Mouse (Mus musculus): ENCODE data around the gene Coq7. TPM values are rescaled to one million over a fixed set of nuclear protein-coding genes. Genes with fewer than 3 reads are reported as not detected.

The Coq7 gene
- polyA plus RNA-seq, 1 experiment from 2014 or later, result 105 TPM

DNA sequence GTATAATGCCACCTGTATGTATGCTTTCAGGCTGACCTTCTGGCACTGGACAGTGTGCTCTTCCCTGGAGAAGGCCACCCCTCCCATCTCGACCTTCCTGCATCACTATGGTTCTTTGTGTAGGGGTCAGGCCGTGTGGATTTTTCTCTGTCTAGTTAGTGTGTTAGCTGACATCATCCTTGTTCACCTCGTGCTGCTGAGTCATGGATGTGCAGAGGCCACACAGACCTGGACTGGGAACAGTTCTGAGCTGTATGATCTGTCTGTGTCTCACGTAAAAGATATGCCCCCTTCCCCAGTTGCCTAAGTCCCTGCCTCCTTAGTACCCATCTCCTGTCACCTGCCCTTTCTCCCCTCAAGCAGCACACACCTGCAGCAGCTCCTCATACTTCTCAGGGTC lies 6.2 kb downstream of the Coq7 start:
- no peak overlapping the region for H3K4me2 ChIP-seq
- no peaks in the 10 kb centered on the region for H3K9me3 ChIP-seq
- no peak overlapping the region for H3K9ac ChIP-seq
- H3K36me3 ChIP-seq, result peaks cover 60% of the 10 kb centered on the region
- no peaks in the 10 kb centered on the region for H3K4me1 ChIP-seq (replicated peaks)
- no peaks in the 10 kb centered on the region for H3K27me3 ChIP-seq
- H3K4me3 ChIP-seq, result no peak overlapping the region
- H3K27ac ChIP-seq, result no peak overlapping the region
- 87% methylated on average over 4 of the region's 4 CpGs for WGBS
- ATAC-seq (ENCODE audit: low FRiP score), result no peak

DNA sequence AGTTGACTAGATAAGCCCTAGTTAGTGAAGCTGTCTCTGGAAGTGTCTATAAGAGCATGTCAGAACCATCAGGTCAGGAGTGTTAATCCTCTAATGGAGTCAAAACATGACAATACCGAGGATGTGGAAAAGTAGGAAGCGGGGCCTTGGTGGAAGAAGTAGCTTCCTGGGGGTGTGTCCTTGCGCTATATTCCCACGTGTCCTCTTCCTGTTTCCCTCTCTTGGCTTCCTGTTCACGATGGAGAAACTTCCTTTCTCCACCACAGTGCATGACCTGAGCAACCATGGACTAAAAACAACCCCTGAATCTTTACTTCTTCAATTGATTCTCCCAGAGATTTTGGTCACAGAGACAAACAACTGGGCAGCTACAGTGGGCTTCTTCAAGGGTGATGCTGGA lies 11.1 kb downstream of the Coq7 start:
- Histone ChIP-seq H3K4me3 (no peak overlapping the region), H3K4me2 (no peak overlapping the region), H3K36me3 (peaks cover 36% of the 10 kb centered on the region), H3K9me3 (no peaks in the 10 kb centered on the region), H3K27ac (no peak overlapping the region), H3K27me3 (no peaks in the 10 kb centered on the region), H3K4me1 (replicated peaks) (0 out of 2 replicates have a peak, but pooled peaks cover 5% of the 10 kb centered on the region), H3K9ac (no peak overlapping the region)
- no peak for ATAC-seq (ENCODE audit: low FRiP score)
- WGBS, result 86% methylated on average over 5 of the region's 5 CpGs

DNA sequence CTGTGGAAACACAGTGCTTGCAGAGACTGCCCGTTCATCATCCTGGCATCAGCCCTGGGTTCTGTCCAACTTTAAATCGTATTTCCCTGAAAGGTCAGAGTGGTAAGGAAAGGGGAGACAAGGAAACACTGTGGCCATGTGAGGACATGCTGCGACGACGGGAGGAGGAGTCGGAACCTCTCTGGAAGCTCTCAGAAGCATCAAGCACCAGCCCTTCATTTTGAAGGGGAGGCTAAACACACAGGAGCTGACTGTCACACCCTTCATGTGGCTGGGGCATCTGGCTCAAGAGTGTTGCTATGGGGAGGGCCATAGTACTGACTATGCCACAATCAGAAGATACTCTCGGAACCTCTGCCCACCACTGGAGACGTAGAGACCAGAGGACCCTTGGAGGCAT lies 13.5 kb downstream of the Coq7 start:
- Histone ChIP-seq H3K4me1 (replicated peaks) (0 out of 2 replicates have a peak, but pooled peaks cover 5% of the 10 kb centered on the region), H3K4me3 (no peak overlapping the region), H3K36me3 (peaks cover 13% of the 10 kb centered on the region), H3K9ac (no peak overlapping the region), H3K27me3 (no peaks in the 10 kb centered on the region), H3K27ac (no peak overlapping the region), H3K9me3 (no peaks in the 10 kb centered on the region), H3K4me2 (no peak overlapping the region)
- 84% methylated on average over 8 of the region's 8 CpGs for WGBS
- ATAC-seq (ENCODE audit: low FRiP score), result no peak

DNA sequence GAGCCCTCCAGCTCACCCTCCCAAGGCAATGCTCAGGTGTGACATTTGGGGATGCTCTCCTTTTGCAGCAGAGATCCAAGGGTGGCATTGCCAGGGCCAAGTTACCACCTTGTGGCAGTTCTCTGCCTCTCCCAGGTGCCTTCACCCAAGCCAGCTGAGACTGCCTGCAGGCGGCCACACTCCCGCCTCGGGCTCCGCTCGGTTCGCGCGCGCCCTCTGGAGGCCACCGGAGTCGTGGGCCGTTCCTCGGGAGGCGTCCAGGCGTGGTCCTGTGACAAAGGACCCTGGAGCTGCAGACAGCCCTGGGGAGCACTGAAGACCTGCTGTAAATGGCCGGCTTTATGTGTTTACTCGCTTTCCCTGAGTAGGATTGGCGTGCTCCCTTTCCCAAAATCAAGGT lies 14.5 kb downstream of the Coq7 start:
- Histone ChIP-seq H3K9ac (no peak overlapping the region), H3K27me3 (no peaks in the 10 kb centered on the region), H3K9me3 (no peaks in the 10 kb centered on the region), H3K4me2 (no peak overlapping the region; the same call in 1 of the 2 replicates), H3K36me3 (peaks cover 10% of the 10 kb centered on the region), H3K4me3 (no peak overlapping the region), H3K4me1 (replicated peaks) (0 out of 2 replicates have a peak, but pooled peaks cover 5% of the 10 kb centered on the region), H3K27ac (no peak overlapping the region)
- 2% methylated on average over 18 of the region's 18 CpGs for WGBS
- ATAC-seq (ENCODE audit: low FRiP score), result peak; percentile 61

DNA sequence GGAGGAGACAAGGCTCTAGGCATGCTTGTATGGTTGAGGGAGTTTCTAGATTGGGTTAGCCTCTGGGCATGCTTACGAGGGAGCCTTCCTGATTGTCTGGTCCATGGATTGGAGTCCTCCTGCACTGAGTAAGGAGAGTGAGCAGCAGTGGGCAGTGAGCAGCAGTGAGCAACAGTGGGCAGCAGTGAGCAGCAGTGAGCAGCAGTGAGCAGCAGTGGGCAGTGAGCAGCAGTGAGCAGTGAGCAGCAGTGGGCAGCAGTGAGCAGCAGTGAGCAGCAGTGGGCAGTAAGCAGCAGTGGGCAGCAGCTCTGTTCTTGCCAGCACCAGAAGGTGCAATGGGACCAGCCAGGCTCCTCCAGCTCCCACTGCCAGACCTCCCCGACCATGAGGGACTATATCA lies 15.3 kb downstream of the Coq7 start:
- H3K36me3 ChIP-seq, result peaks cover 6% of the 10 kb centered on the region; the same call in 1 of the 2 replicates
- H3K4me3 ChIP-seq, result no peak overlapping the region
- no peak overlapping the region for H3K4me2 ChIP-seq
- no peak overlapping the region for H3K27ac ChIP-seq
- WGBS, result 68% methylated on average over 2 of the region's 2 CpGs
- no peak overlapping the region for H3K9ac ChIP-seq
- H3K27me3 ChIP-seq, result no peaks in the 10 kb centered on the region
- H3K9me3 ChIP-seq, result no peaks in the 10 kb centered on the region
- H3K4me1 ChIP-seq (replicated peaks), result 0 out of 2 replicates have a peak, but pooled peaks cover 5% of the 10 kb centered on the region
- ATAC-seq (ENCODE audit: low FRiP score), result no peak

DNA sequence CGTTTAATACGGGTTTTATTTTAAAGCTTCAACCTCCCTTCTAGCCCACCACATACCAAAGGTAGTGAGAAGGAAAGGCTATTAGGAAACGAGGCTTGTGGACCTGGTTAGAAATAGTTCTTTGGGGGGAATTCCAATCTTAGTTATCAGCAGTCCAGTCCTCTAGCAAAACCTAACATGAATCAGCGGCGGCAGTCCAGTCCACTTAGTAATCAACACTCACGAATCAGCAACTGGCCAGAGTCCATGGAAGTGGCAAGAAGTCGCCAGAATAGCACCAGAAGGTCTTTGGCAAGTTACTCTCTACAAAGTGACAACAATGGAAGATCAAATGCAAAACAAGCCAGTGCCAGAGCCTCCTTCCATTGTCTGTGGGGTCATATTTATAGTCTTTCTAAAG lies 24.6 kb downstream of the Coq7 start:
- Histone ChIP-seq H3K27ac (no peak overlapping the region), H3K4me2 (no peak overlapping the region), H3K9me3 (peaks cover under 1% of the 10 kb centered on the region; the same call in 1 of the 2 replicates), H3K27me3 (0 out of 2 replicates have a peak, but pooled peaks cover 3% of the 10 kb centered on the region), H3K4me1 (replicated peaks) (no peaks in the 10 kb centered on the region), H3K9ac (no peak overlapping the region), H3K36me3 (no peaks in the 10 kb centered on the region), H3K4me3 (no peak overlapping the region)
- ATAC-seq (ENCODE audit: low FRiP score), result no peak
- 81% methylated on average over 7 of the region's 7 CpGs for WGBS

DNA sequence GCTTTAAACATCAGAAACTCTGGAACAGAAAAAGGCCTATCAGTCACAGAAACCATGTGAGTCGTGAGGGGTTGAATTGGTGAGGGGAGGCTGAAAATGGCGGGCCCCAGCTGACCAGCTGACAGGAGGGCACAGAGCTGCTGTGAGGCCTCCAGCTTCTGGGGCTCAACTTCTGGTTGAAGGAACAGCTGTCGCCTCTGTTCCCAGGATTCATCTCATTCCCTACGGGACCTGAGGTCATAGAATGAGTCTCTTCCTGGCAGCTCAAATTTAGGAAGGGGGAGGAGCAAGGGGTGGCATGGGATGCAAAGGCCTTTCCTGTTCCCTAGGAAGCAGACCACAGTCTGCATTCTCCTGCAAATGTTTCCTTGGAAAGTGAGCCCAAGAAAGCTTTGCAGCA lies 29.3 kb downstream of the Coq7 start:
- H3K36me3 ChIP-seq, result no peaks in the 10 kb centered on the region
- H3K9me3 ChIP-seq, result peaks cover 3% of the 10 kb centered on the region; the same call in 1 of the 2 replicates
- no peak overlapping the region for H3K27ac ChIP-seq
- no peak overlapping the region for H3K4me2 ChIP-seq
- 0 out of 2 replicates have a peak, but pooled peaks cover 5% of the 10 kb centered on the region for H3K27me3 ChIP-seq
- no peak overlapping the region for H3K9ac ChIP-seq
- no peak for ATAC-seq (ENCODE audit: low FRiP score)
- H3K4me3 ChIP-seq, result no peak overlapping the region
- 67% methylated on average over 4 of the region's 4 CpGs for WGBS
- no peaks in the 10 kb centered on the region for H3K4me1 ChIP-seq (replicated peaks)

DNA sequence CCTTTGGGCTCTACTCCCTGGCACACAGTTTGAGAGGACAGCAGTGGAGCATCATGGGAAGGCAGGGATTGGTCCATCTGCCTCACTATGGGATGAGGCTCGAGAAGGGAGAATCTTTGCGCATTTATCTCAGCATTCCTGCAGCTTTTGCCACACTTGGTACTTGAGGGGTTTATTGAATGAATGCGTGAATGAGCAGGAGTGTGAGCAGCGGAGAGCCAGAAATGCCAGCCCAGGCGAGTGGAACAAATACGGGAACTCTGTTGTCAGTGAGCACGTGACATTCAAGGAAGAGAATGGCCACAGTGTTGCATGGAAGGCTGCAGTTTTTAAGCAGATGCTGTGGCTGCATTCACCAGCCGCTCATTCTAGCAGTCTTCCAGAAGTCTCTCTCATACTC lies 30.8 kb downstream of the Coq7 start:
- no peak for ATAC-seq (ENCODE audit: low FRiP score)
- 68% methylated on average over 8 of the region's 8 CpGs for WGBS
- H3K27ac ChIP-seq, result no peak overlapping the region
- no peak overlapping the region for H3K4me2 ChIP-seq
- H3K27me3 ChIP-seq, result 0 out of 2 replicates have a peak, but pooled peaks cover 5% of the 10 kb centered on the region
- peaks cover 3% of the 10 kb centered on the region; the same call in 1 of the 2 replicates for H3K9me3 ChIP-seq
- no peak overlapping the region for H3K4me3 ChIP-seq
- H3K36me3 ChIP-seq, result no peaks in the 10 kb centered on the region
- no peak overlapping the region for H3K9ac ChIP-seq
- no peaks in the 10 kb centered on the region for H3K4me1 ChIP-seq (replicated peaks)

DNA sequence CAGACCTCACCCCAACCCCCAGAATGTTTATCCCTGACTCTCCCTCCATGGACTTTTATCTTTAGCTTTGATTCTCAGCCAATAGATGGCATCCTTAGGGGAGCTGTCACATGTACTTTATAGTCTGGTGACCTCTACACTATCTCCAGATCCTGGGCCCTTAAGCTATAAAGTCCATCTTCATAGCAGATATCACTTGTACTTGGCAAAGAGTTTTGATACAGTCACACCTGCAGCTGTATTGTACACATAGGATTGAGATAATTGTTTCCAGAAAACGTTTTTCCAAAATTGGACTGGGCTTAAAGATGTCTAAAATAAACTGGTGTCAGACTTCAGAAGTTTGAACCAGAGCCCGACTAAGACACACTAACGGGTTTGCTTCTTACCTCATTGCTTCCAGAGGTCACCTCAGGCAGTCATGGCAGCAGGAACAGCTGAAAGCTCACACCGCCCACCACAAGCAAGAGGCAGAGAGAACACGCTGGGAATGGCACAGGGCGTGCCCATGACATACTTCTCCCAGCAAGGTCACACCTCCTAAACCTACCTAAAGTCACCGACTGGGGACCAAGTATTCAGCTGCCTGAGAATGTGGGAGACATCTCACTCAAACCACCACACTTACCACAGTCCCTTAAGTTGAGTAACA lies 33.2 kb downstream of the Coq7 start:
- Histone ChIP-seq H3K36me3 (no peaks in the 10 kb centered on the region), H3K4me1 (replicated peaks) (no peaks in the 10 kb centered on the region), H3K9ac (no peak overlapping the region), H3K9me3 (peaks cover 3% of the 10 kb centered on the region; the same call in 1 of the 2 replicates), H3K27me3 (0 out of 2 replicates have a peak, but pooled peaks cover 2% of the 10 kb centered on the region), H3K4me3 (no peak overlapping the region), H3K27ac (no peak overlapping the region), H3K4me2 (no peak overlapping the region)
- ATAC-seq (ENCODE audit: low FRiP score), result no peak
- 82% methylated on average over 7 of the region's 7 CpGs for WGBS

DNA sequence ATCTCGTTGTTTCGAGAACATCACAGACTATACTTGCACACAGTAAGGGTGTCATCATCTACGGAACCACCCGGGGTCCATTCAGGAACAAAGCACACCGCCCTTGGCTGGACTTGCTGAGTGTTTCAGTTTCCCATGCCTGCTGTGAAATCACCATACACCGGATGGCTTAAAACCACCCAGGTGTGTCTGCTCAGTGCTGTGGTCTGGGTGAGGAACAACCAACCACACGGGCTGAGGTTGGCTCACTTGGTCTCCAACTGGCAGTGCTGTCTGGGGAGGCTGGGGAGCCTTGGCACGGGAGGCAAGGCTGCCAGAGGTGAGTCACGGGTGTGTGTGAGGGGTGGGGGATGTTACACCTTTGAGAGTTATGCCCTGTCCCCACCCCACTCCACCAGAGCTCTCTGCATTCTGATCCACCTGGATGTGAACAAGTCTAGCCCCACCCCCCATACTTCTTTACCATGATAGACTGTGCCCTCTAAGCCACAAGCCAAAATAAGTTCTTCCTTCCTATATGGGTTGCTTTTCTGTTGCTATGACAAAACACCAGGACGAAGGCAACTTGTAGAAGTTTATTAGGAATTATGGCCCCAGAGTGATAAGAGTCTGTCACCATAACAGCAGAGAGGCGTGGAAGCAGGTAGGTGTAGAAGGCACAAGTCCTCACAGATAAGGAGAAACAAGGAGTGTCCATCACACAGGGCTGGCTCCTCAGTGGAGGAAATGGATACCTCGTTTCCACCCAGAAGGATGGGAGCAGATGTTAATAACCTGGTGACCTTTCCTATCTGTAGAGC lies 34.0 kb downstream of the Coq7 start:
- no peak overlapping the region for H3K27ac ChIP-seq
- WGBS, result 89% methylated on average over 12 of the region's 12 CpGs
- H3K27me3 ChIP-seq, result peaks cover 5% of the 10 kb centered on the region; the same call in 1 of the 2 replicates
- H3K9ac ChIP-seq, result no peak overlapping the region
- no peak overlapping the region for H3K4me2 ChIP-seq
- H3K9me3 ChIP-seq, result peaks cover 3% of the 10 kb centered on the region; the same call in 1 of the 2 replicates
- H3K4me1 ChIP-seq (replicated peaks), result no peaks in the 10 kb centered on the region
- H3K36me3 ChIP-seq, result no peaks in the 10 kb centered on the region
- H3K4me3 ChIP-seq, result no peak overlapping the region
- ATAC-seq (ENCODE audit: low FRiP score), result no peak

DNA sequence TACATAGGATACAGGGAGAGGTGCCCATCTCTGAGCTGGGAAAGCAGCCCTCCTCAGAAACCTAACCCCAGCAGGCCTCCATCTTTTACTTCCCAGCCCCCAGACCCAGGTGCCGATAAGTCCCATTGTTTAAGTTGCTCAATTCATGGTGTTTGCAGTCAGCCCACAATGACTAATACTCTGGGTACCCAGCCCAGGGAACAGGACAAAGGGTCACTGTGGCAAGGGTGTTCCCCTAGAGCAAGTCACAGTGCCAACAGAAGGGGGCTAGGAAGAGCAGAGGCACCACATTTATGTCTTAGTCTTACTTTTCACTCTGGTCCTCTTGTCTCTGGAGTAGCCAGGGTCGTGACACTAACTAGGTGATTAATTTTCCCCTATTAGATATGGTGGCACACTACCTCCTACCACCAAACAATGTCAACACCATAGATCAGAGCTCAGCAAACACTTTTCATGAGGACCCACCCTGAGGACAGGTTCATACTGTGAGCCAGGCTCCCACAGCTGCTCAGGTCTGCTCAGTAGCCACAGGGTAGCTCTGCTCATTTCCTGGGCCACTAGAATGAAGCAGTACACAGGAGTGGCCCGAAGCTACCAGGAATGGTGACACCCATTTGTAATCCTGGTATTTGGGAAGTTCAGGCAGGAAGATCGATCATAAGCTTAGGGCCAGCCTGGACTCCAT lies 38.1 kb downstream of the Coq7 start:
- Histone ChIP-seq H3K4me2 (no peak overlapping the region), H3K4me3 (no peak overlapping the region), H3K27me3 (peaks cover 44% of the 10 kb centered on the region), H3K9ac (no peak overlapping the region), H3K27ac (no peak overlapping the region), H3K9me3 (no peaks in the 10 kb centered on the region), H3K4me1 (replicated peaks) (peaks cover 21% of the 10 kb centered on the region), H3K36me3 (no peaks in the 10 kb centered on the region)
- no peak for ATAC-seq (ENCODE audit: low FRiP score)
- 73% methylated on average over 4 of the region's 4 CpGs for WGBS

DNA sequence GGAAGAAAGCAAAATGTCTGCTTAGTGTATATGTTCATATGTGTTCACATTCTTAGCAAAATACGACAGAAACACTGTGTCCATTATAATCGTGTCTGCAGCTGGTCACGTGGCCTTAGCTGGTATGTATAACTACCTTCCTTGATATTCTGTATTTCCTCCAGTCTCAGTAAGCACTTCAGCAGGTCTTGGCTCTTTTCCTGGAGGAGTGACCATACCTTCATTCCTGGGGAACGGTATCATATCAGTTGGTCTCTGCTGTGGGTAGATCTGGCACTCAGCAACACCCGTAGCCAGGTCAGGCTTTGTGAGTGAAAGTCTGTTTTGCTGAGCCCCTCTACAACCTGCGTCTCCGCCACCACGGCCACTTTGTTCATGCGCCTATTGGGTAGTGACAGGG lies 39.3 kb downstream of the Coq7 start:
- no peak overlapping the region for H3K9ac ChIP-seq
- no peak for ATAC-seq (ENCODE audit: low FRiP score)
- H3K9me3 ChIP-seq, result no peaks in the 10 kb centered on the region
- no peak overlapping the region for H3K4me2 ChIP-seq
- no peak overlapping the region for H3K4me3 ChIP-seq
- H3K27me3 ChIP-seq, result peaks cover 53% of the 10 kb centered on the region
- H3K27ac ChIP-seq, result no peak overlapping the region
- no peaks in the 10 kb centered on the region for H3K36me3 ChIP-seq
- WGBS, result 91% methylated on average over 9 of the region's 9 CpGs
- peaks cover 23% of the 10 kb centered on the region for H3K4me1 ChIP-seq (replicated peaks)
